Mouse (Mus musculus) layer of hippocampus, adult 6 months (tissue): ENCODE measurements around the gene Ubqlnl. TPM values are rescaled to one million over a fixed set of nuclear protein-coding genes. Genes with fewer than 3 reads are reported as not detected.

Experiments
- long read RNA-seq, 2 experiments: library from polyadenylated mRNA; unstranded; transcript quantifications; one replicate each; pipeline ENCODE4 v2.0.0; 2019 to 2020
- polyA plus RNA-seq: library from polyadenylated mRNA; unstranded; fragments of <200 nt; fragmentation: Nextera tagmentation; gene quantifications from 2 replicates; pipeline ENCODE4 v1.2.3, GENCODE M21; 2021

Gene Ubqlnl
- not detected in 2 replicates for polyA plus RNA-seq
- long read RNA-seq, experiment 1: 0 reads
- long read RNA-seq, experiment 2: 0 reads

GRCm38 (mm10) chr7:104150456-104150855 lies at the start of gene Ubqlnl:
TSS of gene Ubqlnl (minus strand) at chr7:104150556.

GRCm38 (mm10) chr7:104195885-104196284 lies 45.5 kb upstream of the Ubqlnl start, which contains the start of gene Olfr649:
TSS of gene Olfr649 (minus strand) at chr7:104195985.

GRCm38 (mm10) chr7:104183292-104183691 lies 32.9 kb upstream of the Ubqlnl start, which contains the start of gene Olfr648:
TSS of gene Olfr648 (minus strand) at chr7:104183392.

GRCm38 (mm10) chr7:104143179-104143578 lies 7.2 kb downstream of the Ubqlnl start, which contains the start of gene Ubqln3:
TSS of gene Ubqln3 (minus strand) at chr7:104143279.

GRCm38 (mm10) chr7:104137305-104137704 lies 13.1 kb downstream of the Ubqlnl start, which contains the start of gene Olfr643:
TSS of gene Olfr643 (minus strand) at chr7:104137405.

GRCm38 (mm10) chr7:104129726-104130125 lies 20.6 kb downstream of the Ubqlnl start, which contains the start of gene Ubqln5:
TSS of gene Ubqln5 (minus strand) at chr7:104129826.

GRCm38 (mm10) chr7:104104757-104104972 lies 45.7 kb downstream of the Ubqlnl start, which contains the start of gene Olfr646:
TSS of gene Olfr646 (plus strand) at chr7:104104873.

Other genes starting within 250 kb of the Ubqlnl start
- not detected in 2 replicates for gene Olfr65, start 247.1 kb downstream of the Ubqlnl start, polyA plus RNA-seq
- not detected in 2 replicates for gene Olfr631, start 221.7 kb downstream of the Ubqlnl start, polyA plus RNA-seq
- not detected in 2 replicates for gene Olfr632, start 216.2 kb downstream of the Ubqlnl start, polyA plus RNA-seq
- gene Olfr633, start 206.1 kb downstream of the Ubqlnl start, polyA plus RNA-seq: not detected in 2 replicates
- gene Olfr635, start 179.4 kb downstream of the Ubqlnl start, polyA plus RNA-seq: not detected in 2 replicates
- gene Olfr638, start 151.8 kb downstream of the Ubqlnl start, polyA plus RNA-seq: not detected in 2 replicates
- gene Olfr639, start 133.3 kb downstream of the Ubqlnl start, polyA plus RNA-seq: not detected in 2 replicates
- gene Olfr640, start 125.0 kb downstream of the Ubqlnl start, polyA plus RNA-seq: not detected in 2 replicates
- gene Olfr641, start 115.1 kb downstream of the Ubqlnl start, polyA plus RNA-seq: not detected in 2 replicates
- gene Olfr642, start 97.9 kb downstream of the Ubqlnl start, polyA plus RNA-seq: not detected in 2 replicates
- gene 4930516K23Rik, start 89.1 kb downstream of the Ubqlnl start, polyA plus RNA-seq: not detected in 2 replicates
- not detected in 2 replicates for gene Olfr644, start 78.7 kb downstream of the Ubqlnl start, polyA plus RNA-seq
- not detected in 2 replicates for gene Olfr645, start 65.1 kb downstream of the Ubqlnl start, polyA plus RNA-seq
- not detected in 2 replicates for gene Olfr646, start 45.7 kb downstream of the Ubqlnl start, polyA plus RNA-seq
- not detected in 2 replicates for gene Ubqln5, start 20.7 kb downstream of the Ubqlnl start, polyA plus RNA-seq
- not detected in 2 replicates for gene Olfr643, start 13.2 kb downstream of the Ubqlnl start, polyA plus RNA-seq
- not detected in 2 replicates for gene Ubqln3, start 7.3 kb downstream of the Ubqlnl start, polyA plus RNA-seq
- gene Olfm5, start 14.3 kb upstream of the Ubqlnl start, polyA plus RNA-seq: not detected in 2 replicates
- gene Olfr648, start 32.8 kb upstream of the Ubqlnl start, polyA plus RNA-seq: not detected in 2 replicates
- gene Olfr649, start 45.4 kb upstream of the Ubqlnl start, polyA plus RNA-seq: not detected in 2 replicates
- 0.15 and 0.18 TPM in 2 replicates for gene Trim6, start 68.2 kb upstream of the Ubqlnl start, polyA plus RNA-seq
- 1.2 and 2.2 TPM in 2 replicates for gene Trim34a, start 93.9 kb upstream of the Ubqlnl start, polyA plus RNA-seq
- gene Trim5, start 137.5 kb upstream of the Ubqlnl start, polyA plus RNA-seq: 0.15 and 0.21 TPM in 2 replicates
- gene Trim12a, start 164.9 kb upstream of the Ubqlnl start, polyA plus RNA-seq: 1.8 and 2.5 TPM in 2 replicates
- gene Trim34b, start 178.9 kb upstream of the Ubqlnl start, polyA plus RNA-seq: 0.15 TPM in 1 of 2 replicates, not detected in the other
- gene Trim12c, start 202.8 kb upstream of the Ubqlnl start, polyA plus RNA-seq: 0.25 and 0.51 TPM in 2 replicates
- 0.06 TPM in 1 of 2 replicates, not detected in the other for gene Trim30b, start 219.3 kb upstream of the Ubqlnl start, polyA plus RNA-seq